Mouse (Mus musculus): ENCODE results near the gene Fam210b.
"Not testable (repeated sequence)": the region's sequence is repeated elsewhere in the genome, so short reads cannot be mapped to it uniquely, and the experiment has no call there.

Gene Fam210b

GRCm38 (mm10) chr2:172345258-172345738, at the start of gene Fam210b:
Gene Fam210b (plus strand): TSS chr2:172345565.
- DNase-seq: peak; percentile 95

GRCm38 (mm10) chr2:172298083-172298482, 47.3 kb upstream of the Fam210b start:
- DNase-seq: no peak

GRCm38 (mm10) chr2:172298542-172298941, 46.8 kb upstream of the Fam210b start:
- no peak for DNase-seq

- DNase-seq: no peak
Observed at GRCm38 (mm10) chr2:172299126-172299921, 46.0 kb upstream of the Fam210b start.

GRCm38 (mm10) chr2:172302396-172302795, 43.0 kb upstream of the Fam210b start:
- no peak for DNase-seq

GRCm38 (mm10) chr2:172304118-172304708, 41.2 kb upstream of the Fam210b start:
- DNase-seq: no peak

- not testable (repeated sequence) for DNase-seq
Observed at GRCm38 (mm10) chr2:172305546-172305945, 39.8 kb upstream of the Fam210b start.

- DNase-seq: no peak
Observed at GRCm38 (mm10) chr2:172306544-172306943, 38.8 kb upstream of the Fam210b start.

GRCm38 (mm10) chr2:172311731-172312130, 33.6 kb upstream of the Fam210b start:
- no peak for DNase-seq

GRCm38 (mm10) chr2:172320878-172321277, 24.5 kb upstream of the Fam210b start:
- peak; percentile 52 for DNase-seq

- no peak for DNase-seq
Observed at GRCm38 (mm10) chr2:172328248-172328647, 17.1 kb upstream of the Fam210b start.

- no peak for DNase-seq
Observed at GRCm38 (mm10) chr2:172329179-172329578, 16.2 kb upstream of the Fam210b start.

GRCm38 (mm10) chr2:172338206-172338942, 7.0 kb upstream of the Fam210b start:
- DNase-seq: no peak

GRCm38 (mm10) chr2:172340936-172341335, 4.4 kb upstream of the Fam210b start:
- no peak for DNase-seq

GRCm38 (mm10) chr2:172341606-172342005, 3.8 kb upstream of the Fam210b start:
- no peak for DNase-seq

GRCm38 (mm10) chr2:172343751-172344150, 1.6 kb upstream of the Fam210b start:
- no peak for DNase-seq

GRCm38 (mm10) chr2:172344669-172345068, 696 bp upstream of the Fam210b start:
- no peak for DNase-seq

GRCm38 (mm10) chr2:172346034-172346929, 917 bp downstream of the Fam210b start:
- peak; percentile 14 for DNase-seq

GRCm38 (mm10) chr2:172346933-172347611, 1.7 kb downstream of the Fam210b start:
- no peak for DNase-seq

GRCm38 (mm10) chr2:172348297-172348950, 3.1 kb downstream of the Fam210b start:
- no peak for DNase-seq

- DNase-seq: no peak
Observed at GRCm38 (mm10) chr2:172349776-172350175, 4.4 kb downstream of the Fam210b start.
